Comparison of ENCODE assay signal across 9 mouse cellular contexts in genomic region chr2:166082193-166082592, GRCm38 (mm10).
DNase-seq lines count a peak whose midpoint lies in the region; ATAC-seq lines count a peak whose summit lies in the region.
"Had no signal": no experiment of that assay in that cellular context is flagged by ENCODE, and none has a peak within 500 bp of the region (broad histone marks: within the 10 kb centered on the region; RNA-seq: fewer than 3 reads in every experiment).

No protein-coding gene starts in this region.

- H3K27me3 ChIP-seq in forebrain, embryonic 11.5 days (ENCODE audit: control insufficient read depth, insufficient read depth, low read length): no peaks in the 10 kb centered on the region
- H3K27me3 ChIP-seq in forebrain, embryonic 13.5 days: no peaks in the 10 kb centered on the region

- ATAC-seq in forebrain, embryonic 11.5 days (replicated peaks; ENCODE audit: low FRiP score): no peak
- no peak for ATAC-seq in forebrain, embryonic 13.5 days

- H3K9me3 ChIP-seq in forebrain, embryonic 11.5 days (ENCODE audit: control insufficient read depth, low read length): no peaks in the 10 kb centered on the region
- no peaks in the 10 kb centered on the region for H3K9me3 ChIP-seq in forebrain, embryonic 13.5 days (replicated peaks)
- H3K9me3 ChIP-seq: megakaryocyte, embryonic 14.5 days had no signal

- H3K9ac ChIP-seq in forebrain, embryonic 11.5 days (ENCODE audit: low read length): no peak overlapping the region
- H3K9ac ChIP-seq in forebrain, embryonic 13.5 days: no peak overlapping the region

- no peaks in the 10 kb centered on the region for H3K4me1 ChIP-seq in forebrain, embryonic 11.5 days (replicated peaks; ENCODE audit: control insufficient read depth, insufficient read depth, low read length)
- peaks cover 9% of the 10 kb centered on the region; the same call in 1 of the 2 replicates for H3K4me1 ChIP-seq in forebrain, embryonic 13.5 days

- H3K4me2 ChIP-seq in forebrain, embryonic 11.5 days (ENCODE audit: low read depth, low read length, severe bottlenecking): no peak overlapping the region
- H3K4me2 ChIP-seq in forebrain, embryonic 13.5 days: no peak overlapping the region

- H3K4me3 ChIP-seq in forebrain, embryonic 11.5 days (ENCODE audit: low read depth, low read length): no peak overlapping the region
- no peak overlapping the region for H3K4me3 ChIP-seq in forebrain, embryonic 13.5 days
- H3K4me3 ChIP-seq: megakaryocyte, embryonic 14.5 days had no signal

- no peak overlapping the region for H3K27ac ChIP-seq in forebrain, embryonic 11.5 days (ENCODE audit: low read depth, low read length)
- H3K27ac ChIP-seq in forebrain, embryonic 13.5 days: no peak overlapping the region

- DNase-seq in forebrain, embryonic 11.5 days (ENCODE audit: low spot score): peak; percentile 89
- DNase-seq in Muller cell, postnatal 12 days (ENCODE audit: inconsistent ontology term): peak; percentile 22
- peak; percentile 67 to 83 for DNase-seq in cerebellum, postnatal 25 days
- peak; percentile 76 to 80 for DNase-seq in gastrocnemius, postnatal 36 days
- DNase-seq in layer of hippocampus, adult 18-20 months (ENCODE audit: low spot score in 2 of 2): peak; percentile 50 to 74
- peak; percentile 74 for DNase-seq in lung, postnatal 25 days (ENCODE audit: low spot score)
- DNase-seq in spleen, postnatal 36 days (ENCODE audit: low spot score in 2 of 2): peak; percentile 46 to 60

- H3K36me3 ChIP-seq in forebrain, embryonic 11.5 days (ENCODE audit: control insufficient read depth, insufficient read depth, low read length): no peaks in the 10 kb centered on the region; the same call in 1 of the 2 replicates
- H3K36me3 ChIP-seq in forebrain, embryonic 13.5 days (ENCODE audit: poor library complexity, severe bottlenecking): 0 out of 2 replicates have a peak, but pooled peaks cover 12% of the 10 kb centered on the region

- intact Hi-C loops in gastrocnemius, postnatal 36 days (cut with DNase I): loop anchor here (10.0 kb wide), 1 partner anchor 703 kb away; no protein-coding TSS in a partner anchor

- 70% methylated on average over 5 of the region's 5 CpGs for WGBS in forebrain, embryonic 11.5 days
- 63% methylated on average over 5 of the region's 5 CpGs for WGBS in forebrain, embryonic 13.5 days

Comparison
In these comparisons a context has a peak if more than half of its experiments do, and no peak if none do; other contexts are left out.
1. DNase-seq: peak in every context shown above with its lines; median percentile 89 in forebrain, embryonic 11.5 days; 78 in gastrocnemius, postnatal 36 days; 75 in cerebellum, postnatal 25 days; 74 in lung, postnatal 25 days; 62 in layer of hippocampus, adult 18-20 months; 53 in spleen, postnatal 36 days; 22 in Muller cell, postnatal 12 days.